Mouse (Mus musculus) limb, embryonic 11.5 days (tissue): ENCODE measurements around the gene Tmem39a. TPM values are rescaled to one million over a fixed set of nuclear protein-coding genes. Genes with fewer than 3 reads are reported as not detected.

ENCODE experiments used
- ATAC-seq: fragments of 200-750 bp; cut with Nextera tagmentation; 2 replicates; pipeline ENCODE4 v1.8.0; 2017; ENCODE audit warnings: low read depth; ENCODE audit not compliant: insufficient number of reproducible peaks, low FRiP score, low TSS enrichment
- DNase-seq: peaks from one replicate; pipeline ENCODE4 v3.0.0-alpha.2; 2015; ENCODE audit warnings: low spot score
- H3K27ac ChIP-seq: fragments of 300-500 bp; sonication (generic); replicated peaks from 2 replicates; pipeline ENCODE4 v1.5.1; 2014; ENCODE audit warnings: low read depth, mild to moderate bottlenecking, low read length
- H3K27me3 ChIP-seq: fragments of 300-500 bp; sonication (generic); 2 replicates; pipeline ENCODE4 v1.6.1; 2014; ENCODE audit warnings: mild to moderate bottlenecking, low read length, mixed read lengths; ENCODE audit not compliant: control insufficient read depth, insufficient read depth
- H3K36me3 ChIP-seq: fragments of 300-500 bp; sonication (generic); 2 replicates; pipeline ENCODE4 v1.6.1; 2014; ENCODE audit warnings: mild to moderate bottlenecking, low read length, moderate library complexity, mixed read lengths; ENCODE audit not compliant: control insufficient read depth, insufficient read depth
- H3K4me1 ChIP-seq: fragments of 300-500 bp; sonication (generic); 2 replicates; pipeline ENCODE4 v1.6.1; 2014; ENCODE audit warnings: low read length, mixed read lengths; ENCODE audit not compliant: control insufficient read depth, insufficient read depth
- H3K4me2 ChIP-seq: fragments of 300-500 bp; sonication (generic); 2 replicates; pipeline ENCODE4 v1.6.1; 2014; ENCODE audit warnings: low read depth, mild to moderate bottlenecking, moderate library complexity; ENCODE audit not compliant: severe bottlenecking
- H3K4me3 ChIP-seq: fragments of 300-500 bp; sonication (generic); 2 replicates; pipeline ENCODE4 v1.5.1; 2014; ENCODE audit warnings: low read depth, low read length
- H3K9ac ChIP-seq: fragments of 300-500 bp; sonication (generic); 2 replicates; pipeline ENCODE4 v1.6.1; 2014; ENCODE audit warnings: mild to moderate bottlenecking, low read length
- H3K9me3 ChIP-seq: fragments of 300-500 bp; sonication (generic); 2 replicates; pipeline ENCODE4 v1.6.1; 2016; ENCODE audit warnings: low read length; ENCODE audit not compliant: control insufficient read depth
- WGBS: fragments of 180-500 bp; shearing (Covaris S2); extraction: QIAGEN DNeasy Blood & Tissue Kit; methylation state at CpG from one replicate; pipeline ENCODE4 v1.1.7; 2014; 5-methylcytosine and 5-hydroxymethylcytosine counted together
- polyA plus RNA-seq: library from polyadenylated mRNA; unstranded; fragments of >200 nt; fragmentation: Nextera tagmentation; extraction: Ambion mirVana; gene quantifications from 2 replicates; pipeline ENCODE4 v1.2.1, GENCODE M21; 2014

Gene Tmem39a
- polyA plus RNA-seq, 1 experiment from 2014 or later, result 135 TPM

GRCm38 (mm10) chr16:38625811-38626369 is 67.4 kb downstream of the Tmem39a start:
- no peak for DNase-seq
- 83% methylated on average over 10 of the region's 10 CpGs for WGBS

GRCm38 (mm10) chr16:38632147-38632546 is 73.6 kb downstream of the Tmem39a start:
- Histone ChIP-seq H3K9me3 (no peaks in the 10 kb centered on the region), H3K27ac (no peak overlapping the region), H3K4me3 (no peak overlapping the region), H3K36me3 (no peaks in the 10 kb centered on the region), H3K4me2 (no peak overlapping the region), H3K9ac (no peak overlapping the region), H3K4me1 (no peaks in the 10 kb centered on the region), H3K27me3 (no peaks in the 10 kb centered on the region)
- 65% methylated on average over 6 of the region's 6 CpGs for WGBS
- DNase-seq, result peak; percentile 64
- ATAC-seq, result no peak

More at GRCm38 (mm10) chr16:38625811-38626369, 67.4 kb downstream of the Tmem39a start:
- Histone ChIP-seq H3K9ac (no peak overlapping the region), H3K4me3 (no peak overlapping the region), H3K27me3 (no peaks in the 10 kb centered on the region), H3K4me1 (no peaks in the 10 kb centered on the region), H3K27ac (no peak overlapping the region), H3K36me3 (no peaks in the 10 kb centered on the region), H3K4me2 (no peak overlapping the region), H3K9me3 (no peaks in the 10 kb centered on the region)
- no peak for ATAC-seq

- H3K4me2 ChIP-seq, result no peak overlapping the region
- no peak overlapping the region for H3K4me3 ChIP-seq
- no peaks in the 10 kb centered on the region for H3K9me3 ChIP-seq
- H3K27me3 ChIP-seq, result no peaks in the 10 kb centered on the region
- DNase-seq, result no peak
- no peaks in the 10 kb centered on the region for H3K4me1 ChIP-seq
- no peaks in the 10 kb centered on the region for H3K36me3 ChIP-seq
- no peak for ATAC-seq
- H3K9ac ChIP-seq, result no peak overlapping the region
- no peak overlapping the region for H3K27ac ChIP-seq
- WGBS, result 83% methylated on average over 8 of the region's 8 CpGs
These were observed 77.4 kb downstream of the Tmem39a start for GRCm38 (mm10) chr16:38635833-38636390.

GRCm38 (mm10) chr16:38636682-38637081 is 78.2 kb downstream of the Tmem39a start:
- ATAC-seq (no peak), DNase-seq (no peak)
- no peaks in the 10 kb centered on the region for H3K9me3 ChIP-seq
- 84% methylated on average over 9 of the region's 9 CpGs for WGBS
- H3K9ac ChIP-seq, result no peak overlapping the region
- H3K27me3 ChIP-seq, result no peaks in the 10 kb centered on the region
- H3K4me2 ChIP-seq, result no peak overlapping the region
- no peak overlapping the region for H3K27ac ChIP-seq
- no peaks in the 10 kb centered on the region for H3K36me3 ChIP-seq
- no peak overlapping the region for H3K4me3 ChIP-seq
- no peaks in the 10 kb centered on the region for H3K4me1 ChIP-seq

- Histone ChIP-seq H3K4me1 (no peaks in the 10 kb centered on the region), H3K4me3 (no peak overlapping the region), H3K36me3 (no peaks in the 10 kb centered on the region), H3K27me3 (no peaks in the 10 kb centered on the region), H3K27ac (no peak overlapping the region), H3K9ac (no peak overlapping the region), H3K9me3 (no peaks in the 10 kb centered on the region), H3K4me2 (no peak overlapping the region)
- WGBS, result 89% methylated on average over 10 of the region's 10 CpGs
- ATAC-seq (no peak), DNase-seq (no peak)
These were observed 78.6 kb downstream of the Tmem39a start for GRCm38 (mm10) chr16:38637085-38637484.

Other genes with a start within 250 kb of the Tmem39a start
- 0.10 and 0.20 TPM in 2 replicates for gene Maats1, start 216.6 kb upstream of the Tmem39a start, polyA plus RNA-seq
- 107 and 118 TPM in 2 replicates for gene Cox17, start 211.7 kb upstream of the Tmem39a start, polyA plus RNA-seq
- gene Gm21987, start 211.7 kb upstream of the Tmem39a start, polyA plus RNA-seq, result not detected in 2 replicates
- gene Popdc2, start 196.5 kb upstream of the Tmem39a start, polyA plus RNA-seq, result 0.75 and 1.8 TPM in 2 replicates
- gene Pla1a, start 125.6 kb upstream of the Tmem39a start, polyA plus RNA-seq, result 0.07 TPM in 1 of 2 replicates, not detected in the other
- 135 and 141 TPM in 2 replicates for gene Adprh, start 106.0 kb upstream of the Tmem39a start, polyA plus RNA-seq
- gene Cd80, start 103.1 kb upstream of the Tmem39a start, polyA plus RNA-seq, result 0.21 and 0.34 TPM in 2 replicates
- 25.1 and 28.9 TPM in 2 replicates for gene Timmdc1, start 36.0 kb upstream of the Tmem39a start, polyA plus RNA-seq
- gene Poglut1, start 8.4 kb upstream of the Tmem39a start, polyA plus RNA-seq, result 72.9 and 78.9 TPM in 2 replicates
- gene Arhgap31, start 154.6 kb downstream of the Tmem39a start, polyA plus RNA-seq, result 5.4 and 6.5 TPM in 2 replicates
- 26.8 and 27.8 TPM in 2 replicates for gene B4galt4, start 183.6 kb downstream of the Tmem39a start, polyA plus RNA-seq
- 3.9 and 4.1 TPM in 2 replicates for gene Upk1b, start 241.6 kb downstream of the Tmem39a start, polyA plus RNA-seq